25 mouse cellular contexts compared by ENCODE assay signal in genomic region chr9:116160067-116160466, GRCm38 (mm10). TPM values are rescaled to one million over a fixed set of nuclear protein-coding genes. Genes with fewer than 3 reads are reported as not detected.
DNase-seq lines count a peak whose midpoint lies in the region; ATAC-seq lines count a peak whose summit lies in the region.
"Had no signal": no experiment of that assay in that cellular context is flagged by ENCODE, and none has a peak within 500 bp of the region (broad histone marks: within the 10 kb centered on the region; RNA-seq: fewer than 3 reads in every experiment).

No protein-coding gene starts in this region.

- no peaks in the 10 kb centered on the region for H3K9me3 ChIP-seq in liver, embryonic 13.5 days (replicated peaks)
- H3K9me3 ChIP-seq: embryonic facial prominence, embryonic 10.5 days; forebrain, embryonic 12.5 days; heart, embryonic 10.5 days; hindbrain, embryonic 13.5 days; intestine, embryonic 15.5 days; lung, embryonic 15.5 days had no signal

- H3K27me3 ChIP-seq in liver, embryonic 13.5 days = no peaks in the 10 kb centered on the region
- H3K27me3 ChIP-seq: CH12.LX; forebrain, embryonic 12.5 days; hindbrain, embryonic 13.5 days; intestine, embryonic 15.5 days; limb, embryonic 12.5 days; lung, embryonic 15.5 days had no signal

- H3K36me3 ChIP-seq in liver, embryonic 13.5 days = peaks cover 6% of the 10 kb centered on the region
- H3K36me3 ChIP-seq: forebrain, embryonic 12.5 days; hindbrain, embryonic 13.5 days had no signal

- DNase-seq in CD4-positive helper T cell, adult 2 months (ENCODE audit: low read depth, low spot score) = peak; percentile 39
- peak; percentile 63 for DNase-seq in T-cell, adult 2 months (ENCODE audit: low spot score)
- DNase-seq in liver, embryonic 13.5 days = peak; percentile 13
- DNase-seq in thymus, postnatal 0 days (ENCODE audit: low spot score) = no peak
- no peak for DNase-seq in layer of hippocampus, adult 11-12 months (ENCODE audit: low spot score)
- no peak for DNase-seq in testis, postnatal 14 days (ENCODE audit: low spot score)
- DNase-seq: cerebellum, adult 2 months; cerebellum, postnatal 36 days; gastrocnemius, postnatal 36 days; heart, postnatal 10 days; kidney, postnatal 36 days; layer of hippocampus, adult 9-11 months; right cerebral cortex, postnatal 4 days; thymus, postnatal 14 days had no signal

- no peak overlapping the region for H3K9ac ChIP-seq in liver, embryonic 13.5 days
- H3K9ac ChIP-seq: forebrain, embryonic 12.5 days; hindbrain, embryonic 13.5 days; intestine, embryonic 15.5 days; limb, embryonic 12.5 days; lung, embryonic 15.5 days had no signal

- no peak overlapping the region for H3K4me3 ChIP-seq in liver, embryonic 13.5 days (replicated peaks)
- H3K4me3 ChIP-seq: embryonic facial prominence, embryonic 10.5 days; forebrain, embryonic 12.5 days; heart, embryonic 10.5 days; hindbrain, embryonic 13.5 days; intestine, embryonic 15.5 days; limb, embryonic 12.5 days; lung, embryonic 15.5 days had no signal

- ATAC-seq in liver, embryonic 13.5 days (ENCODE audit: low read depth) = peak; percentile 62; the same call in 1 of the 2 replicates
- peak; percentile 72 for ATAC-seq in megakaryocyte progenitor cell, adult 5-6 weeks (replicated peaks; ENCODE audit: poor library complexity)
- ATAC-seq: intestine, embryonic 15.5 days; midbrain, embryonic 16.5 days had no signal

- no peak overlapping the region for H3K27ac ChIP-seq in liver, embryonic 13.5 days
- H3K27ac ChIP-seq: embryonic facial prominence, embryonic 10.5 days; forebrain, embryonic 12.5 days; heart, embryonic 10.5 days; hindbrain, embryonic 13.5 days; intestine, embryonic 15.5 days; limb, embryonic 12.5 days; stomach, postnatal 0 days had no signal

- peaks cover 34% of the 10 kb centered on the region for H3K4me1 ChIP-seq in liver, embryonic 13.5 days (replicated peaks)
- H3K4me1 ChIP-seq: embryonic facial prominence, embryonic 10.5 days; forebrain, embryonic 12.5 days; heart, embryonic 10.5 days; hindbrain, embryonic 13.5 days had no signal

- no peak overlapping the region for H3K4me2 ChIP-seq in liver, embryonic 13.5 days
- H3K4me2 ChIP-seq: forebrain, embryonic 12.5 days; hindbrain, embryonic 13.5 days; intestine, embryonic 15.5 days; limb, embryonic 12.5 days; lung, embryonic 15.5 days had no signal

- 9% methylated on average over 3 of the region's 3 CpGs for WGBS in liver, embryonic 13.5 days (ENCODE audit: insufficient replicate concordance)

RNA-seq across cellular contexts. Expression of gene Tgfbr2, which starts 15.1 kb away (rescaled TPM):
- 4.0 and 5.0 TPM in 2 replicates for polyA plus RNA-seq in liver, embryonic 13.5 days (2015; fragmentation: Nextera tagmentation; extraction: Ambion mirVana)
- total RNA-seq in megakaryocyte progenitor cell, adult 5-6 weeks (2015) = 8.2 and 8.3 TPM in 2 replicates
- 5.9 and 6.5 TPM in 2 replicates for total RNA-seq in megakaryocyte progenitor cell, adult 5-6 weeks (2017)
- 21.0 and 22.0 TPM in 2 replicates for polyA plus RNA-seq in thymus, postnatal 0 days (2015; fragmentation: Nextera tagmentation; extraction: Ambion mirVana)

Comparison
In these comparisons a context has a peak if more than half of its experiments do, and no peak if none do; other contexts are left out.
1. DNase-seq: peak in CD4-positive helper T cell, adult 2 months (single experiment), T-cell, adult 2 months (single experiment) and liver, embryonic 13.5 days (single experiment); none in thymus, postnatal 0 days (single experiment), layer of hippocampus, adult 11-12 months (single experiment) and testis, postnatal 14 days (single experiment).